In the genomic region with DNA sequence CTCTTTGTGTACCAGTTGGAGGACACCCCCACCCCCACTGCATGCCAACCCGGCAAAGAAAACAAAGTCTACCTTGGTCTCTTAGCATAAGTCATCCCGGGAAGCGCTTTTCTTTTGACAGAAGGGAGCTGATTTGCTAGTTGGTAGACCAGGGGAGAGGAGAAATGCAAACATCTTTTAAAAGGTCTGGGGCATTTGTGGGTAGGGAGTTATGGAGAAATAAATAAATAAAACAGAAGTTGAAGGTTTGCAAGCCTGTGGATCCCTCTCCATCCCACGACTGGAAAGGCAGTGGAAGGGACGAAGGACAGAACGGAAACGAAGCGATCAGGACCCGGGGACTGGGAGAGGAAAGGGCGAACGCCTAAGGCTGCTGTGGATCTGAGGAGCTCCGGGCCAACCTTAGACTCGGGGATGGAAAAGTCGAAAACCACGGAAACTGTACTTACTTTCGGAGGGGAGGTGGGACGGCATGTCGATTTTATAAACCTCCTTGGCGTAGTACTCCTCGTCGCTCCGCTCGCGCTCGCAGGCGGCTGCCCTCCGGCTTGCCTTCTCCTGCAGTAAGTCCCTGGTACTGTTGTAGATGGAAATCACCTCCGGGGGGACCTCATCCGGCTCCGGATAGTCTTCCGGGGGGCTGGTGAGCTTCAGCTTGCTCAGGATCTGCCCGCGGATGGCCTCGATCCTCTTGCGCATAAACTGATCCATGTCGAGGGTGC, we compare ENCODE assay signal across 8 mouse cellular contexts. TPM values are rescaled to one million over a fixed set of nuclear protein-coding genes. Genes with fewer than 3 reads are reported as not detected.
DNase-seq lines count a peak whose midpoint lies in the region; ATAC-seq lines count a peak whose summit lies in the region.

No protein-coding gene starts in this region.

- no peak for ATAC-seq in forebrain, embryonic 13.5 days
- ATAC-seq in hindbrain, embryonic 11.5 days (ENCODE audit: low FRiP score), result peak; percentile 18; the same call in 1 of the 2 replicates
- no peak for ATAC-seq in liver, embryonic 12.5 days
- no peak for ATAC-seq in neural tube, embryonic 15.5 days (ENCODE audit: low FRiP score)
- ATAC-seq in inflammation-experienced regulatory T-cells, adult 6 months, result no peak

- H3K27me3 ChIP-seq in forebrain, embryonic 13.5 days, result peaks cover 14% of the 10 kb centered on the region
- no peaks in the 10 kb centered on the region for H3K27me3 ChIP-seq in hindbrain, embryonic 11.5 days (ENCODE audit: control insufficient read depth, insufficient read depth, low read length)
- H3K27me3 ChIP-seq in liver, embryonic 12.5 days (replicated peaks), result peaks cover 59% of the 10 kb centered on the region
- no peaks in the 10 kb centered on the region for H3K27me3 ChIP-seq in neural tube, embryonic 15.5 days (replicated peaks)

- no peaks in the 10 kb centered on the region for H3K36me3 ChIP-seq in forebrain, embryonic 13.5 days (ENCODE audit: poor library complexity, severe bottlenecking)
- no peaks in the 10 kb centered on the region for H3K36me3 ChIP-seq in hindbrain, embryonic 11.5 days (ENCODE audit: control insufficient read depth, insufficient read depth, low read length)
- H3K36me3 ChIP-seq in liver, embryonic 12.5 days, result no peaks in the 10 kb centered on the region
- H3K36me3 ChIP-seq in neural tube, embryonic 15.5 days, result no peaks in the 10 kb centered on the region

- H3K9me3 ChIP-seq in forebrain, embryonic 13.5 days (replicated peaks), result no peaks in the 10 kb centered on the region
- no peaks in the 10 kb centered on the region for H3K9me3 ChIP-seq in hindbrain, embryonic 11.5 days (ENCODE audit: control insufficient read depth, low read length)
- H3K9me3 ChIP-seq in liver, embryonic 12.5 days (replicated peaks), result no peaks in the 10 kb centered on the region
- H3K9me3 ChIP-seq in neural tube, embryonic 15.5 days (replicated peaks), result no peaks in the 10 kb centered on the region

- H3K9ac ChIP-seq in forebrain, embryonic 13.5 days, result peak overlapping the region; percentile 78
- H3K9ac ChIP-seq in hindbrain, embryonic 11.5 days (ENCODE audit: low read depth, low read length), result peak overlapping the region; percentile 77
- peak overlapping the region; percentile 27; the same call in 1 of the 2 replicates for H3K9ac ChIP-seq in liver, embryonic 12.5 days
- peak overlapping the region; percentile 69 for H3K9ac ChIP-seq in neural tube, embryonic 15.5 days (replicated peaks)

- H3K4me1 ChIP-seq in forebrain, embryonic 13.5 days, result peaks cover 31% of the 10 kb centered on the region
- no peaks in the 10 kb centered on the region for H3K4me1 ChIP-seq in hindbrain, embryonic 11.5 days (replicated peaks; ENCODE audit: control insufficient read depth, insufficient read depth, low read length)
- peaks cover 19% of the 10 kb centered on the region for H3K4me1 ChIP-seq in liver, embryonic 12.5 days
- peaks cover 40% of the 10 kb centered on the region for H3K4me1 ChIP-seq in neural tube, embryonic 15.5 days

- intact Hi-C loops in left cerebral cortex, postnatal 36 days (cut with DNase I), result loop anchor here (10.0 kb wide), 4 partner anchors 89 to 589 kb away; partner anchors contain the start of gene Lyplal1

- H3K27ac ChIP-seq in forebrain, embryonic 13.5 days, result no peak overlapping the region
- no peak overlapping the region for H3K27ac ChIP-seq in hindbrain, embryonic 11.5 days (ENCODE audit: low read depth, low read length)
- no peak overlapping the region for H3K27ac ChIP-seq in liver, embryonic 12.5 days
- peak overlapping the region; percentile 70 for H3K27ac ChIP-seq in neural tube, embryonic 15.5 days (replicated peaks)

- WGBS in forebrain, embryonic 13.5 days, result under 1% methylated on average over 36 of the region's 36 CpGs
- under 1% methylated on average over 36 of the region's 36 CpGs for WGBS in hindbrain, embryonic 11.5 days
- 2% methylated on average over 36 of the region's 36 CpGs for WGBS in liver, embryonic 12.5 days (ENCODE audit: insufficient replicate concordance)
- WGBS in neural tube, embryonic 15.5 days, result under 1% methylated on average over 36 of the region's 36 CpGs

- peak overlapping the region; percentile 97 for H3K4me2 ChIP-seq in forebrain, embryonic 13.5 days
- peak overlapping the region; percentile 94 for H3K4me2 ChIP-seq in hindbrain, embryonic 11.5 days (replicated peaks; ENCODE audit: low read depth, low read length)
- H3K4me2 ChIP-seq in liver, embryonic 12.5 days, result peak overlapping the region; percentile 72
- peak overlapping the region; percentile 94 for H3K4me2 ChIP-seq in neural tube, embryonic 15.5 days

- peak overlapping the region; percentile 64 for H3K4me3 ChIP-seq in forebrain, embryonic 13.5 days
- H3K4me3 ChIP-seq in hindbrain, embryonic 11.5 days (ENCODE audit: low read depth, low read length), result peak overlapping the region; percentile 61
- H3K4me3 ChIP-seq in liver, embryonic 12.5 days, result peak overlapping the region; percentile 57
- peak overlapping the region; percentile 76 for H3K4me3 ChIP-seq in neural tube, embryonic 15.5 days (replicated peaks)

- DNase-seq in left cerebral cortex, postnatal 36 days (ENCODE audit: low spot score in 2 of 2), result peak; percentile 33 to 39
- DNase-seq in left cerebral cortex, adult 11 months (ENCODE audit: low spot score), result no peak
- peak; percentile 40 for DNase-seq in adrenal gland, postnatal 10 days
- DNase-seq in hindbrain, embryonic 11.5 days (ENCODE audit: low spot score), result peak; percentile 67

RNA-seq across cellular contexts. Expression of gene Tgfb2, which starts 1.6 kb away (rescaled TPM):
- 1 to 10 TPM; 6.1 to 7.9 TPM for total RNA-seq in left cerebral cortex, postnatal 36 days (2021)
- 1 to 10 TPM; 5.1 to 5.2 TPM for total RNA-seq in adrenal gland, postnatal 10 days (2021)
- 11.1 and 14.1 TPM in 2 replicates for polyA plus RNA-seq in forebrain, embryonic 13.5 days (2015; fragmentation: Nextera tagmentation; extraction: Ambion mirVana)
- polyA plus RNA-seq in hindbrain, embryonic 11.5 days (2014; fragmentation: Nextera tagmentation; extraction: Ambion mirVana), result 23.9 and 24.7 TPM in 2 replicates
- 4.1 and 6.7 TPM in 2 replicates for polyA plus RNA-seq in liver, embryonic 12.5 days (2016; fragmentation: Nextera tagmentation; extraction: Ambion mirVana)
- polyA plus RNA-seq in neural tube, embryonic 15.5 days (2015; fragmentation: Nextera tagmentation; extraction: Ambion mirVana), result 34.4 and 36.2 TPM in 2 replicates
- polyA plus RNA-seq in inflammation-experienced regulatory T-cells, adult 6 months (2017; shearing (Covaris generic)), result under 1 TPM in 2 of 3 experiments, not detected in 1; 0.06 to 0.21 TPM

RNA-seq across cellular contexts. Expression of gene Rrp15, which starts 45.0 kb away (rescaled TPM):
- total RNA-seq in left cerebral cortex, postnatal 36 days (2021), result 10 to 100 TPM; 13.7 to 13.8 TPM
- total RNA-seq in adrenal gland, postnatal 10 days (2021), result 10 to 100 TPM; 26.6 to 26.7 TPM
- polyA plus RNA-seq in forebrain, embryonic 13.5 days (2015; fragmentation: Nextera tagmentation; extraction: Ambion mirVana), result 44.1 and 46.5 TPM in 2 replicates
- polyA plus RNA-seq in hindbrain, embryonic 11.5 days (2014; fragmentation: Nextera tagmentation; extraction: Ambion mirVana), result 63.1 and 70.8 TPM in 2 replicates
- polyA plus RNA-seq in liver, embryonic 12.5 days (2016; fragmentation: Nextera tagmentation; extraction: Ambion mirVana), result 63.0 and 68.5 TPM in 2 replicates
- polyA plus RNA-seq in neural tube, embryonic 15.5 days (2015; fragmentation: Nextera tagmentation; extraction: Ambion mirVana), result 29.8 and 40.3 TPM in 2 replicates
- 10 to 100 TPM; 27.0 to 33.4 (median 29.6) TPM for polyA plus RNA-seq in inflammation-experienced regulatory T-cells, adult 6 months (2017; shearing (Covaris generic))

Comparison
In these comparisons a context has a peak if more than half of its experiments do, and no peak if none do; other contexts are left out.
1. H3K9ac ChIP-seq: peak in every context shown above with its lines; median percentile 78 in forebrain, embryonic 13.5 days; 77 in hindbrain, embryonic 11.5 days; 69 in neural tube, embryonic 15.5 days; 27 in liver, embryonic 12.5 days.